Mouse (Mus musculus) left cerebral cortex, adult 9 months (tissue): ENCODE measurements at regions not wholly inside any gene's neighbourhood (a gene's known extent, or its start where the extent isn't known, plus 50 kb on each side); places are given as distances from the start of the nearest gene placed in this dataset.

Source experiments
- DNase-seq, 2 experiments: peaks; one replicate each; pipeline ENCODE4 v3.0.0; 2022; ENCODE audit warnings: low spot score in 2 of 2

DNA sequence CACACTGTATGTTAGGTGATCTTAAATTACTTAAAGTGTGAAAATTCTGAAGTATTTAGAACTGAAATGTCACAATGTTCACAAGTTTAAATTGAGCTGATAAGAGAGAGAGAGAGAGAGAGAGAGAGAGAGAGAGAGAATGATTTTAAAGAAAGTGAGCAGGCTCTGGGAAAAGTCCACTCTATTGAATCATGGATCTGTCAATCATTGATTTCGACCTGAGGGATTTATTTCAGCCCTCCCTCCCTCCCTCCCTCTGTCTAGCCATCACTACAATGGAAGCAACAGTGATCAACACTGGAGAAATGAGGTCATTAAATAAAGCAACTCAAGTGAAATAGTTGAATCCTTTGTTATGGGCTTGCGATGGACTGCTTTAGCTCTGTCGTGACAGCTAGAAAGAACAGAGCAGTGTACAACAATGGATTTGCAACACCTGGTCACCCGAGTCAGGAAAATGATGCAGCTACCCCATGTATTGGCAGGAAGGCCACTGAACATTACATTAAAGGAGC is 52.8 kb upstream of the Arid1b start:
- DNase-seq = no peak

DNA sequence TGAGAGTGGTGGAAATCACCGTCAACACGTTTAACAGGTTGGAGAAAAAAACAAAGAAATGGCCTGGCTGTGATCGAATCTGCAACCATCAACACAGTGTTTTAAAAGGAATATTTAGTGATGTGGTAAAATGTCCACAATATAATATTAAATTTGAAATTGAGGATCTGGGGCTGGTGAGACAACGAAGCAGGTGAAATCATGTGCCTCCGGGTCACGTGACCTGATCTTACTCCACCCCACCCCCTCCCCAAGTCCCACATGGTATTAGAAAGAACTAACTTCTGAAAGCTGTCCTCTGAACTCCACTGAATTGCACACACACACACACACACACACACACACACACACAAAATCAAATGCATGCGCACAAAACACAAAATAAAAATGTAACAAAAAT is 51.3 kb upstream of the Arid1b start:
- no peak for DNase-seq
